Mouse (Mus musculus): ENCODE measurements around the gene Jhy. TPM values are rescaled to one million over a fixed set of nuclear protein-coding genes. Genes with fewer than 3 reads are reported as not detected.

Jhy gene
- not detected in 2 replicates for total RNA-seq (2015; ENCODE audit: low replicate concordance)
- total RNA-seq (2017; ENCODE audit: low replicate concordance), result not detected in 2 replicates

GRCm38 (mm10) chr9:40963586-40964417, at the start of gene Jhy:
TSS of gene Jhy (minus strand) at chr9:40964118.
- ATAC-seq (replicated peaks; ENCODE audit: low FRiP score, poor library complexity, severe bottlenecking), result no peak

- ATAC-seq (replicated peaks; ENCODE audit: low FRiP score, poor library complexity, severe bottlenecking), result no peak
Observed at GRCm38 (mm10) chr9:41012456-41012855, 48.5 kb upstream of the Jhy start.

DNA sequence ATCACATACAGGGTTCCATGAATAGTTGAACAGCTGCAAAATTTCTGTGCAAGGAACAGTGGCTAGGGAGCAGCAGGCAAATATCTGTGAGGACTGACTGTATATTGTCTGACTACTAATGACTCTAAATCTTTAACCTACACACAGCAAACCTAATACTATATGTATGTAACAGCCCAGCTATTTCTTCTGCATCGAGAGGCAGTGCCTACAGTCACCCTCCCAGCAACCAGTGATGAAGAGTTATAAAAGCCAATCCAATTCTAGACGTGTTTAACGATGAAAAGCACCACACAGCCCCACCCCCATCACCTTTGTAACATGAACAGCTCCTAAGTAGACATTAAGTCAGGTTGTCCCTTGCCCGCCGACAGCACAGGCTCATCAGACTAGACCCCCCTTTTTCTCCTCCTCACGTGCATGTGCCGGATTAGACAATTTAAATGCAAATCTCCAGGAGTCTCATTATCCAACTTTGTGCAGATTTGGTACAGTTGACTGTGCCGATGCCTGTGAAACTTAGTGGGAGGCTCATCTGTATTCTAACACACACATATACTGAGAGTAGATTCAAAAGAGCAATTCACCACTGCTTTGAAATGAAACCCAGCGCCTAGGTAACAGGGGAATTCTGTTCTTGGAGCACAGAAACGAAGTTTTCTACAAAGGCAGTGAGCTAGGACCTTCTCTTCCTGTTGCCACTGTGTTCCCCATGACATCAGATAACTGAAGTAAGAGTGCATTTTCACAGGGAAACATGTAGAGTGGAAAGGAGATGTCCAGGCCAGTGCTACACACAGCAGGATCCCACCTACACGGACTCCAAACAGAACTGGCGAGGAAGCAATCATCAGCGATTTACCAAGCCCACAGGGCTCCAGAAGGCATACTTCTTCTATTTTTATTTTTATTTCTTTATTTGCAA, 47.9 kb upstream of the Jhy start:
- no peak for ATAC-seq (replicated peaks; ENCODE audit: low FRiP score, poor library complexity, severe bottlenecking)

DNA sequence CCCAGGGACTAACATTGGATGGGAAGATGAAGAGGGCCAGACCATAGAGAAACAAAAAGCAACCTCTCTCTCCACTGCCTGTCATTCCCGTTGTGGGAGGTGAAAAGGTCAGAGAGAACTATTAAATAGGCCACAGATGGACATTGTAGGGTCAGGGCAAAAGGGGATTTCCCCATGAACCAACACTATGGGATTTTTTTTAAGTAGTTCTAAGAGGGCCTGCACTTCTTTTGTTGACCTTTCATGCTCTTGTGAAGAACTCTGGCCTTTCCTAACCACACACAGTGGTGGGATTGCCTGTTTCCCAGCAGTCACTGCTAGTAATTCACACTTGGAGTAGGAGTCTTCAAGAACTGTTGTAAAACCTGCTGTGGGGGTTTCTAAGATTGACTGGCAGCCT, 43.9 kb upstream of the Jhy start:
- ATAC-seq (replicated peaks; ENCODE audit: low FRiP score, poor library complexity, severe bottlenecking), result no peak

DNA sequence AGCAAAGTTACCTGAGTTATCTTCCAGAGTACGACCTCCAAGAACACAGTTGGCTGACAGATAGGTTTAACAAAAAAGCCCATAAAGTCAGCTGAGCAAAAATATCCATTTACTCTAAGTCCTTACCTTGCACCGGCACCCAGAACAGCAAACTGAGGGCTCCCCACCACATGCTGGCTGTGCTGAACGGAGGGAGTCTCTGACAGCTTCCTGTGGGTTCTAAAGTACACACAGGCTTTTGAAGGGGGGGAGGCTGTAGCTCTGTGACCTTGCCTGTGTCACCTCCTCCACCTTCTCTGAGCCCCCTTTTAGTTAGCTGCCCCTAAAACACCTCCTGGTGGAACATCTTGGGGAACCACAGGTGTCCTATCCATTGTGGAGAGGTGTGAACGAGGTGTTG, 40.5 kb upstream of the Jhy start, which contains the start of gene Crtam:
TSS of gene Crtam (minus strand) at position 214 of the 400 bp plus-strand sequence.
- no peak for ATAC-seq (replicated peaks; ENCODE audit: low FRiP score, poor library complexity, severe bottlenecking)

DNA sequence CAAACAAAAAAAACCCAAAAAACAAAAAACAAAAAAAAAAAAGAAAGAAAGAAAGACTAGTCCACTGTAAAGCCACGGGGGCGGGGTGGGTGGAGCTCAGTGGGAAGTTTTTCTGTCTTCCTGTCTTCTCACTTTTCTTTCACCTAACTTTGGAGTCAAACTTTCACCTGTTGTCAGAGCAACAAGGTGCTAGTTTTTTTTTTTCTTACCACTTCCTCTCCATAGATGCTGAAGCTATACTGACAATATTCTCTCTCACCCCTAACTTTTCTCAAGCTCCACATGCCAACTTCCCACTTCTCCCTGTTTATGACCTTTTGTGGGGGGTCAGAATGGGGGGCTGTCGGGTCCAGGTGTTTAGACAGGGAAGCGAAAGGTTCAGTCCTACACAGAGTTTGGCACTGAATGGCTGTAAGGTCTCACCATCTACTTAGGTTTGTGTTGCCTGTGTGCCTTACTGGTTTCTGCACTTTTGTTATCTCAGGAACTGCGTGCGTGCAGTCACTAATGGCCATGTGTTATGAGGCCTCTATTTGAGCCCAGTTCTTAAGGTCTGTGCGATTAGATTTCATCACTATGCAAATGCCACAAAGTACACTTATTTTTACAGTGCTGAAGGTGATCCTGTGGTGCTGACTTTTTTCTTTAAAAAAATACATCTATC, 33.3 kb upstream of the Jhy start:
- no peak for ATAC-seq (replicated peaks; ENCODE audit: low FRiP score, poor library complexity, severe bottlenecking)

GRCm38 (mm10) chr9:40994075-40994474, 30.2 kb upstream of the Jhy start:
- no peak for ATAC-seq (replicated peaks; ENCODE audit: low FRiP score, poor library complexity, severe bottlenecking)

GRCm38 (mm10) chr9:40991511-40991910, 27.6 kb upstream of the Jhy start:
- no peak for ATAC-seq (replicated peaks; ENCODE audit: low FRiP score, poor library complexity, severe bottlenecking)

DNA sequence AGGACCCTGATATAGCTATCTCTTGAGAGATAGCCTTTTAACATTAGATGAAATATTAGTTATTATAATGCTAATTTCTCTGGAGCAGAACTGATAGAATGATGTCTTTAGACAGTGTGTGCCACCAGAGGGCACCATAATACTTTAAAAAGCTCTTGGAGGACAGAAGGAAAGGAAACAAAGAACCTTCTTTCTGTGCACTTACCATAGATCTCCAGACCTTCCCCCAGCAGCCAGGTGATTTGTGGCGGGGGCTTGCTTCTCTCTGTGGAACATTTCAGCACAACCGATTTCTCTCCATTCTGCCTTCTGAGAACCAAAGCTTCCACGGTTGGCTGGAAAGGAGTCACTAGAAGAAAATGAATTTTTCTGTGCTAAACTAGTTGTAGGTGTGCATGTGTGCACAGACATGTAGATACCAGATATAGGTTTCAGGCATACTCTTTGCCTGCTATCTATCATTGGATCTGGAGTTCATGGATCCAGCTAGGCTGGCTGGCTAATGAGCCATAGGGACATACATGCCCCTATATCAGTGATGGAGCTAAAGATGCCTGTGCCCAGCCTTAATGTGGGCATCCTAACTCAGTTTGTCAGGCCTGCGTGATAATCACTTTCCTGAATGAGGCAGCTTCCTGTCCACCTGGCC, 26.1 kb upstream of the Jhy start:
- no peak for ATAC-seq (replicated peaks; ENCODE audit: low FRiP score, poor library complexity, severe bottlenecking)

GRCm38 (mm10) chr9:40984313-40984712, 20.4 kb upstream of the Jhy start:
- no peak for ATAC-seq (replicated peaks; ENCODE audit: low FRiP score, poor library complexity, severe bottlenecking)

- no peak for ATAC-seq (replicated peaks; ENCODE audit: low FRiP score, poor library complexity, severe bottlenecking)
Observed at GRCm38 (mm10) chr9:40983758-40984157, 19.8 kb upstream of the Jhy start.

GRCm38 (mm10) chr9:40982480-40982879, 18.6 kb upstream of the Jhy start:
- no peak for ATAC-seq (replicated peaks; ENCODE audit: low FRiP score, poor library complexity, severe bottlenecking)

DNA sequence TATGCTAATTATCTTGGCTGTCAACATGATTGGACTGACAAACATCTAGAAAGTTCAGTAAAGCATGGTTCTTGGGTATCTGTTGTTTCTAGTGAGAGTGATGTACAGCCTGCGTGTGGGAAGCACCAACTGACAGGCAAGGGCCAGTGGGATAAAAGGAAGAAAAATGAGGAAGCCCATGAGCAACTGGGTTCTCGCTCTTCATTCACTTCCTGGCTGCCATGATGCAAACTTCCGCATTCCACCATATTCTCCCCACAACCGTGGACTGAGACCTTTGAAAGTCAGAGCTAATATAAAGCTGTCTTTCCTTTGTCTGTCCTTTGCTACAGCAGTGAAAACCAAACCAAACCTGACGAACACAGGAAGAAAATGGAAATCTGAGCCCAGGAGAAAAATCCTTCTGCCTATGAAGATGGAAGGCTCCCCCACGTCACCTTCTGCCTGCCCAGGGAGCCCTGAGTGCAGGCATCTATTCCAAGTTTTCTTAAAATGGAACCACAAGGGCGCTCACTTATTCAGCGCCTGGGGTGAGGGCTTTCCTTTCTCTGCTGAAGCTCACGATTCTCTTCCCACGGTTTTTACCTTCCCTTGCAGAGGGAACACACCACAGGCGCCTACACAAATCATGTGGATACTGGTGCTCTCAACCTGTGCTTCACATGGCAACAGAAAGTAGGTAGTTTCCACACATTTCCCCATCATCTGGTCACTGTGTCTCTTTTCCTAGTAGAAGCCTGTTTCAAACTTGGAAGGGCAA, 10.3 kb upstream of the Jhy start:
- no peak for ATAC-seq (replicated peaks; ENCODE audit: low FRiP score, poor library complexity, severe bottlenecking)

GRCm38 (mm10) chr9:40964418-40964714, 448 bp upstream of the Jhy start:
- no peak for ATAC-seq (replicated peaks; ENCODE audit: low FRiP score, poor library complexity, severe bottlenecking)

- no peak for ATAC-seq (replicated peaks; ENCODE audit: low FRiP score, poor library complexity, severe bottlenecking)
Observed at GRCm38 (mm10) chr9:40961401-40961800, 2.5 kb downstream of the Jhy start.

DNA sequence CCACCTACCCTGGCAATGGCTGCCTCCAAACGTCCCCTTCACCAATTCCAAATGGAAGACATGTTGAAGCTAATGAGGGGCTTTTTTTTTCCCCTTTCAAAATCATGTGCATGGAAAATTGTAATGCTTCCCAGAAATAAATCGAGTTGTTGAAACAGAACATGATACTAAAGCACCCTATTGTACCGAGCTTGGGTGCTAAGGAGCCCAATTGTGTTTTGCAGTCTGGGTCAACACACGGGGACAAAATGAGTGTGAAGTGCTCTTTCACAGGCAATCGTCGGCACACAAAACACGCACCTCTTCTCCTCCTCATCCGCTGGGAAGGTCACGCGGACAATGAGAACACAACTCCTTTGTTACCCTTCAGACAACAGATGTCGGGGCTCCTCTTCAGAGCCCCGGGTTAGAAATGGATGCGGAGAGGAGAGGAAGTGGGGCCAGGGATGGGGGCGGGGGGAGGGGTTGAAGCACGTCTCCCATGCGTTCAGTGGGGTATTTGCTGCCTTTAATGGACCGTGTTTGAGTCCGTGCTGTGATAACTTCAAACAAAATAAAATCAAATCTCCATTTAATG, 14.8 kb downstream of the Jhy start:
- ATAC-seq (replicated peaks; ENCODE audit: low FRiP score, poor library complexity, severe bottlenecking), result no peak

- no peak for ATAC-seq (replicated peaks; ENCODE audit: low FRiP score, poor library complexity, severe bottlenecking)
Observed at GRCm38 (mm10) chr9:40948473-40948872, 15.4 kb downstream of the Jhy start.

DNA sequence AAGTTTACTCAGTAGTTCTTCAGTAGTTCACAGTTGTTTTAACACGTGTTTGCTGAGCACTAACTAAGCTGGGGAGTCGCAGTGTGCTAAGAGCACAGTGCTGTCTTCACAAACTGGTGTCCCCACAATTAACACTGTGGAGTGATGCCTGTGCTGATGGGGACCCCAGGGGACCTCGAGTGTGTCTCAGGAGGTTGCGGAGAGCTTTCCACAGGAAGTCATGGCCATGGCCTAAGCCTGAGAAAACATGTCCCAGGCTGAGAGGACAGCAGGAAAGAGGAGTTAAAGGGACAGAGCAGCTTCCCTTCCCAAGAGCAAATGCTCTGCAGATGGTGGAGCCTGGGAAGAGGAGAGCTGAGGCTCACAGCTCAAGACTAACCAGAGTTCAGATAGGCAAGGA, 16.8 kb downstream of the Jhy start:
- no peak for ATAC-seq (replicated peaks; ENCODE audit: low FRiP score, poor library complexity, severe bottlenecking)

DNA sequence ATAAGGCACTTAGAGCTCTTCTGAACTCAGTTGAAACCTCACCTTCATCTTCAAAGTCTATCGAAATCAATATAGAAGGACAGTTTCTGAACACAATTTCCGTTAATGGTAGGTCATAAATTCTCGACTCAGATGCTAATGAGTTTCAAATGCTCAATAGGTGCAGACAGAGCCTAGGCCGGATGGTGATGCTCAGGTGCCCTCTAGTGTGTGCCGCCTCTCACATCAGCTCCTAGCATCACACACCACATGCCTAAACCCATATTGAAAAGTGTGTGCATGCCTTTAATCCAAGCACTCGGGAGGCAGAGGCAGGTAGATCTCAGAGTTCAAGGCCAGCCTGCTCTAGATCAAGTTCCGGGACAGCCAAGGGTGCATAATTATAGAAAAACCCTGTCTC, 26.5 kb downstream of the Jhy start:
- ATAC-seq (replicated peaks; ENCODE audit: low FRiP score, poor library complexity, severe bottlenecking), result no peak

Data from erythroid progenitor cell, adult 5-6 weeks (primary cell).